Mouse (Mus musculus) heart, embryonic 11.5 days (tissue): ENCODE measurements around the gene Ttc30b. TPM values are rescaled to one million over a fixed set of nuclear protein-coding genes. Genes with fewer than 3 reads are reported as not detected.
"Not testable (repeated sequence)": the region's sequence is repeated elsewhere in the genome, so short reads cannot be mapped to it uniquely, and the experiment has no call there.

Experiments
- ATAC-seq: fragments of 200-750 bp; cut with Nextera tagmentation; replicated peaks from 2 replicates; pipeline ENCODE4 v1.8.0; 2017; ENCODE audit warnings: moderate library complexity; ENCODE audit not compliant: insufficient number of reproducible peaks, low FRiP score, low TSS enrichment
- H3K27ac ChIP-seq: fragments of 300-500 bp; sonication (generic); 2 replicates; pipeline ENCODE4 v1.5.1; 2014; ENCODE audit warnings: mild to moderate bottlenecking, low read depth, low read length
- H3K27me3 ChIP-seq: fragments of 300-500 bp; sonication (generic); 2 replicates; pipeline ENCODE4 v1.6.1; 2014; ENCODE audit warnings: mild to moderate bottlenecking, low read length, mixed read lengths; ENCODE audit not compliant: control insufficient read depth, insufficient read depth
- H3K36me3 ChIP-seq: fragments of 300-500 bp; sonication (generic); 2 replicates; pipeline ENCODE4 v1.6.1; 2014; ENCODE audit warnings: mild to moderate bottlenecking, low read length, moderate library complexity, mixed read lengths; ENCODE audit not compliant: control insufficient read depth, insufficient read depth
- H3K4me1 ChIP-seq: fragments of 300-500 bp; sonication (generic); 2 replicates; pipeline ENCODE4 v1.6.1; 2014; ENCODE audit warnings: low read length; ENCODE audit not compliant: control insufficient read depth, insufficient read depth
- H3K4me2 ChIP-seq: fragments of 300-500 bp; sonication (generic); 2 replicates; pipeline ENCODE4 v1.6.1; 2014; ENCODE audit warnings: mild to moderate bottlenecking, moderate library complexity
- H3K4me3 ChIP-seq: fragments of 300-500 bp; sonication (generic); 2 replicates; pipeline ENCODE4 v1.5.1; 2014; ENCODE audit warnings: low read depth, low read length
- H3K9ac ChIP-seq: fragments of 300-500 bp; sonication (generic); 2 replicates; pipeline ENCODE4 v1.6.1; 2014; ENCODE audit warnings: mild to moderate bottlenecking, low read depth, low read length, moderate library complexity
- H3K9me3 ChIP-seq: fragments of 300-500 bp; sonication (generic); replicated peaks from 2 replicates; pipeline ENCODE4 v1.6.1; 2016; ENCODE audit warnings: low read length; ENCODE audit not compliant: control insufficient read depth
- WGBS: fragments of 180-500 bp; shearing (Covaris S2); extraction: QIAGEN DNeasy Blood & Tissue Kit; methylation state at CpG from one replicate; pipeline ENCODE4 v1.1.7; 2014; ENCODE audit not compliant: insufficient replicate concordance; 5-methylcytosine and 5-hydroxymethylcytosine counted together
- polyA plus RNA-seq: library from polyadenylated mRNA; unstranded; fragments of >200 nt; fragmentation: Nextera tagmentation; extraction: Ambion mirVana; gene quantifications from 2 replicates; pipeline ENCODE4 v1.2.1, GENCODE M21; 2014

The Ttc30b gene
- polyA plus RNA-seq, 1 experiment from 2014 or later, result 9.3 TPM

- WGBS, result 9% methylated on average over 15 of the region's 15 CpGs
- no peaks in the 10 kb centered on the region for H3K36me3 ChIP-seq
- ATAC-seq, result no peak
- H3K4me3 ChIP-seq, result no peak overlapping the region
- peak overlapping the region; percentile 37 for H3K4me2 ChIP-seq
- H3K27me3 ChIP-seq, result no peaks in the 10 kb centered on the region
- H3K9ac ChIP-seq, result no peak overlapping the region
- H3K4me1 ChIP-seq, result peaks cover 23% of the 10 kb centered on the region
- no peaks in the 10 kb centered on the region for H3K9me3 ChIP-seq
- peak overlapping the region; percentile 41; the same call in 1 of the 2 replicates for H3K27ac ChIP-seq
Observed at GRCm38 (mm10) chr2:75959850-75960365, 21.5 kb upstream of the Ttc30b start.

GRCm38 (mm10) chr2:75959183-75959849 is 20.9 kb upstream of the Ttc30b start:
- Histone ChIP-seq H3K4me1 (peaks cover 20% of the 10 kb centered on the region), H3K9me3 (no peaks in the 10 kb centered on the region), H3K27me3 (no peaks in the 10 kb centered on the region), H3K27ac (peak overlapping the region; percentile 41), H3K9ac (no peak overlapping the region), H3K4me3 (no peak overlapping the region), H3K36me3 (no peaks in the 10 kb centered on the region), H3K4me2 (peak overlapping the region; percentile 37)
- WGBS, result 25% methylated on average over 18 of the region's 18 CpGs
- no peak for ATAC-seq

GRCm38 (mm10) chr2:75955709-75956108 is 17.3 kb upstream of the Ttc30b start:
- WGBS, result 42% methylated on average over 14 of the region's 14 CpGs
- Histone ChIP-seq H3K36me3 (no peaks in the 10 kb centered on the region), H3K9me3 (no peaks in the 10 kb centered on the region), H3K4me2 (peak overlapping the region; percentile 22; the same call in 1 of the 2 replicates), H3K27ac (no peak overlapping the region), H3K27me3 (no peaks in the 10 kb centered on the region), H3K9ac (no peak overlapping the region), H3K4me3 (no peak overlapping the region), H3K4me1 (peaks cover 13% of the 10 kb centered on the region)
- no peak for ATAC-seq

- Histone ChIP-seq H3K4me1 (no peaks in the 10 kb centered on the region), H3K27me3 (no peaks in the 10 kb centered on the region), H3K4me2 (no peak overlapping the region), H3K27ac (no peak overlapping the region), H3K9me3 (no peaks in the 10 kb centered on the region), H3K4me3 (no peak overlapping the region), H3K9ac (no peak overlapping the region), H3K36me3 (no peaks in the 10 kb centered on the region)
- 88% methylated on average over 5 of the region's 5 CpGs for WGBS
- ATAC-seq, result no peak
Observed at GRCm38 (mm10) chr2:75953320-75953719, 14.9 kb upstream of the Ttc30b start.

GRCm38 (mm10) chr2:75950685-75951084 is 12.3 kb upstream of the Ttc30b start:
- no peaks in the 10 kb centered on the region for H3K27me3 ChIP-seq
- H3K9me3 ChIP-seq, result no peaks in the 10 kb centered on the region
- no peak overlapping the region for H3K27ac ChIP-seq
- no peak overlapping the region for H3K9ac ChIP-seq
- WGBS, result 82% methylated on average over 8 of the region's 8 CpGs
- H3K36me3 ChIP-seq, result no peaks in the 10 kb centered on the region
- H3K4me3 ChIP-seq, result no peak overlapping the region
- H3K4me1 ChIP-seq, result no peaks in the 10 kb centered on the region
- no peak for ATAC-seq
- H3K4me2 ChIP-seq, result no peak overlapping the region

GRCm38 (mm10) chr2:75937520-75938116 is 767 bp downstream of the Ttc30b start:
- Histone ChIP-seq H3K9ac (peak overlapping the region; percentile 74; the same call in 1 of the 2 replicates), H3K4me3 (peak overlapping the region; percentile 46), H3K4me2 (peak overlapping the region; percentile 67)
- WGBS, result 62% methylated on average over 14 of the region's 17 CpGs
- H3K27me3 ChIP-seq, H3K4me1 ChIP-seq, H3K9me3 ChIP-seq, H3K27ac ChIP-seq, H3K36me3 ChIP-seq: not testable (repeated sequence)
- ATAC-seq, result 0 out of 2 replicates have a peak, but pooled peaks have one; percentile 46

- H3K36me3 ChIP-seq, H3K9ac ChIP-seq, ATAC-seq, H3K9me3 ChIP-seq, H3K27ac ChIP-seq, H3K4me1 ChIP-seq, H3K27me3 ChIP-seq, H3K4me2 ChIP-seq, H3K4me3 ChIP-seq: not testable (repeated sequence)
- 88% methylated on average over 2 of the region's 2 CpGs for WGBS
Observed at GRCm38 (mm10) chr2:75936685-75937084, 1.7 kb downstream of the Ttc30b start.

GRCm38 (mm10) chr2:75933541-75933940 is 4.8 kb downstream of the Ttc30b start:
- Histone ChIP-seq H3K4me2 (no peak overlapping the region), H3K36me3 (no peaks in the 10 kb centered on the region), H3K4me1 (0 out of 2 replicates have a peak, but pooled peaks cover 6% of the 10 kb centered on the region), H3K4me3 (no peak overlapping the region), H3K9ac (no peak overlapping the region), H3K27ac (peak overlapping the region; percentile 79), H3K27me3 (no peaks in the 10 kb centered on the region), H3K9me3 (no peaks in the 10 kb centered on the region)
- no peak for ATAC-seq
- WGBS, result 32% methylated on average over 7 of the region's 7 CpGs
